Mouse (Mus musculus) layer of hippocampus, postnatal 36 days (tissue): ENCODE data around the gene Tpi1. TPM values are rescaled to one million over a fixed set of nuclear protein-coding genes. Genes with fewer than 3 reads are reported as not detected.
"Not testable (repeated sequence)": the region's sequence is repeated elsewhere in the genome, so short reads cannot be mapped to it uniquely, and the experiment has no call there.

Source experiments
- DNase-seq, 2 experiments: peaks; one replicate each; pipeline ENCODE4 v3.0.0; 2022
- total RNA-seq, 2 experiments: library from RNA; stranded (reverse); gene quantifications; 2 replicates each; pipeline ENCODE4 v1.2.3; 2021

Tpi1 gene
- total RNA-seq, 2 experiments from 2014 or later = 731 to 778 TPM

DNA sequence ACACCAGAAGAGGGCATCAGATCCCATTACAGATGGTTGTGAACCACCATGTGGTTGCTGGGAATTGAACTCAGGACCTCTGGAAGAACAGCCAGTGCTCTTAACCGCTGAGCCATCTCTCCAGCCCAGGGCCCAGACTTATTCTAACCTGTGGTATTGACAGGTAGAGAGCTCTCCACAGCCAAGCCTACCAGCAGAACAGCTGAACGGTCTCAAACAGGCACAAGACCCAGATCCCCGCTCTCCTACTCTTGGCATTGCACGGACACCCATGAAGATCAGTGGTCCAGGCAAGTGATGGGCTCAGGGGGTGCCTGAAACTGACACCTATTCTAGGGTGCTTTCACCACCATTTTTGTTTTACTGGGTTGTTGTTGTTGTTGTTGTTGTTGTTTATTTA is 17.1 kb upstream of the Tpi1 start:
- DNase-seq = not testable (repeated sequence)

DNA sequence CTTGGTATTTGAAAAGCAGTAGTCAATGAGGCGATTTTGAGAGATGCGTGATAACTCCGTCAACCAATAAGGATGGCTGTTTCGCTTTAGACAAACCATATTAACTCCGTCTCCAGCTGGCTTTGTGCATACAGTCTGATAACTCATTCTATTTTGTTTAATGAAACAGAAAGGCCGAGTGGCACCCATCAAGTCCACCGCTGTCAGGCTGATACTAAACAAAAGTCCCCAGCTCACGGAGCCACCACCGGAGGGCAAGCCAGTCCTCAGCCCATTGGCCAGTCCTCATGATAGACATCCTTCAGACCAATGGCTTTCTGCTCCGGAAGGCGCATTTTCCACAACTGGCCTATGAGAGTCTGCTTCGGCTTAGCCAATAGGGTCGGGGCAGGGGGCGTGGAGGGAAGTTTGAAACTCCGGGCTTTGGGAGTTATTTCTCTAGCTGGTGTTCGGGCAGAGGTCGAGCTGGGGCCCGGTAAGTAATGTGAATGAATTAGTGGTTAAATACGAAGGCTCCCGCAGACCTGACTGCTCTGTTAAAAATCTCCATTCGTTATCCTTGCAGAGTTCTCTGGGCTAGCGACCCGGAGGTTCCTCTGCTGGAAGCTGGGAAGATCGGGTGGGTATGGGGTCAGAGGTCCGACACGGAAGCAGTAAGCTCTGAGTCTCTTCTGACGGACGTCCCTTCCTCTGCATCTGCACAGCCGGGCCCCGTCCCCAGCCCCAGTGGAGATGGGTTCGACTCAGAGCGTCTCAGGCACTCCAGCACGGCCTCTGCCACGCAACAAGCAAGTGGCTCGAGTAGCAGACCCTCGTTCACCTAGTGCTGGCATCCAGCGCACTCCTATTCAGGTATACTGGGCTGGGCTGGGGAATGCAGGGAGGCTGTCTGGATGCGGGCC is 16.0 kb upstream of the Tpi1 start:
- peak; percentile 89 to 90 for DNase-seq

DNA sequence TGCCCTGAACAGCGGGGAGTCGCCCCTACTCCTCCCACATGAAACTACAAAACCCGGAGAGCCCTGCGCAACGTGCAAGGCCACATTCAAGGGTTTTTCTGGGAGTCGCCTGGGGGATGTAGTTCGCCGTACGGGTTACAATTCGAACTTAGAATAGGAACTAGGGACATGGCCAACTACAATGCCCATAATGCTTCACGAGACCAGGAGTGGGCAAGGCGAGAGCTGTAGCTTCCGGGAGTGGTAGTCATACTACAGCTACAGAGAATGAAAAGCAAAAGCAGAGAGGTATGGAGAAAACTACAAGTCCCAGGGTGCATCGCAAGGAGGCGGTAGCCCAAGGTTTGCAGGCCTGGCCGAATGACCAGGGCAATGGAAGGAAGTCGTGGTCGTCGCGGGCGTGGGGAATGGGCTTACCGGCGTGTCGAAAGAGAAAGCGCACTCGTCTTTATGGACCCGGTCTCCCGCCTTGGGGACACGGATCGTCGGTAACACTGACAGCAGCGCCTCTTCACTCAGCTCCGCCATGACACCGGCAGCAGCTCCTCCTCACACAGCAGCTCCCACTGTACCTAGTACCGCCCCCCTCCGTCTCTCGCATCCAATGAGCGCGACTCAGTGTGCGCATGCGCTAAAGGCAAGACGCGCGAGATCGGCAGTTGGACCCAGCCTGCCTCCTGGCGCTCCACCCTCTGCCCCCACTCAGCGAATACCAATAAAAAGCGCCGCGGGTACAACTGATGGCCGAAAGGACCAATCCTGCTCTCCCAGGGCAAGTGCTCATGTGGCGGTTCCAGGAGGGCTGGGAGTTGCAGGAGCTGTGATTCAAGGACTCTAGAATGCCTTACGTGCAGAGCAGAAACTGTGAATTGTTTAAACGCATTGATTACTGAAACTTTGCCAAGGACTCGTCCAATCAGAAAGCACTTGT is 15.0 kb upstream of the Tpi1 start, which contains the start of the genes Usp5 and Cdca3:
Usp5 (minus strand) TSS at position 617 of the 931 bp plus-strand sequence.
Cdca3 (plus strand) TSS at position 680 of the 931 bp plus-strand sequence.
- DNase-seq = peak; percentile 98 to 99

DNA sequence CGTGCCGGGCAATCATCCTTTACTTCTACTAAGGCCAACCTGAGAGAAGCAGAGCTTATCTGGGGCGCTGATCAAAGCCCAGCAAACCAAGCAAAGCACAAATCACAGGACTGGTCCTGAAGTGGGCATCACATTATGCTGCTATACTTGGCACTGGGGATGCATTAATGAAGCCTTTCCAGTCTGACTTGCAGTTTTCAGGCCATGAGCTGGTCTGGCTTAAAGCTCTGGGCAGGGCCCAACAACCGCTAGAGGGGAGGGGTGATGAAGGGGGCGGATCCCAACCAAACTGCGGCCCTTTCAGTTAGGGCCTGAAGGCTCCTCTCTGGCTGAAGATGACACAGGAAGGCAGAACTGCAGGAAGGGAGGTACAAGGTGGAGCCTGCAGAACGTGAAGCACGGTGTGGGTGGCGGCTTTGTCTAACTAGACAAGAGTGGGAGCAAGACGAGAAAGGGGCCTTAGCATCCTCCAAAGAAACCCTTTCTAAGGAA is 14.1 kb upstream of the Tpi1 start:
- DNase-seq = peak in 1 of 2 experiments; percentile 28

DNA sequence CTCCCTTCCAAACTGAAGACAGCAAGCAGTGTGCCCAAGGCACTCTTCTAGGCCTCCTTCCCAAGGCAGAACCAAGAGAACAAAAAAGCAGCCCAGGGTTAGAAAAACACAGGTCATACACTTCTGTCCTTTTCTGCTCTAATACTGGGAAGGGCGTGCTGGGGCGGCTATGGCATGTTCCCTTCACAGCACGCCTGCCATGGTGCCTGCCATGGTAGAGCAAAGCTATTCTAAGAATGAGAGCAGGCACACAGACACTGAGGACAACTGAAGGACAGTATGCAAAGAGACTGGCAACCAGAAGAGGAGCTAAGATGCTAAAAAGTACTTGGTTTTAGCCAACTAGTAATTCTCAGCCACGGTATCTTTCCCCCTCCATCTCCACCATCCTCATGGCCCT is 8.0 kb upstream of the Tpi1 start:
- DNase-seq = no peak

DNA sequence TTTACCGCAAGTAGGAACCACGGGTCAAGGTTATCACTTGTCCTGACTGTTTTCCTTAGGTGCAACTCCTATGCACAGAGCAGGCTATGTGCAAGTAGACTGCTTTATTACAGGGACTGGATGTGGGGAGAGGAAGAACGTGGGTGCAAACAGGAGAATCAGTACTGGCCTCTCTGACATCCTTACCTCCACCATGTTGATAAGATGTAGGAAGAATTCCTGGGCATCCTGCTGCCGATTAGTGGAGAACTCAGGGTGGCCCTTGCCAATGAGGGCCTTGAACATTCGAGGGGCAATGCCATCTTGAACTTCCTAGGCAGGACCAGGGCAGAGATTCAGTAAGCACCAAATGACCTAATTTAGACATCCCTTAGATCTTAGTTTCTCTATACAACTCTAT is 6.8 kb upstream of the Tpi1 start:
- DNase-seq = no peak

DNA sequence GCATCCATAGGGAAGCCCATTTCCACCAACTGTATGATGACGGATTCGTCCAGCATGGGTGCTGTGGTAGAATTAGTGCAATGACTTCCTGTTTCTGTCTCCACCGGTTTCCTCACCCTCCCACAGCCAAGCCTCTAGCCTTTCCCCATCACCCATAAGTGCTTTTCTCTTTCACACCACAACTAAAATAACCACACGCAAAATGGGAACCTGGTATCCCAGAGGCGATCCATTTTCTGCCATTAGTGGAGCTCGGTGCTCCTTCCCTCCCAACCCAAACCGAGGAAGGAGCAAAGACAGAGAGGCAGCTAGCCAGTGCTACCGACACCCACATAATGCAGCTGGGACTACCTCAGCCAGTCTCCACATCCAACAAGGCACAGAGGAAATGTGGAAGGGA is 3.9 kb upstream of the Tpi1 start:
- DNase-seq = no peak

DNA sequence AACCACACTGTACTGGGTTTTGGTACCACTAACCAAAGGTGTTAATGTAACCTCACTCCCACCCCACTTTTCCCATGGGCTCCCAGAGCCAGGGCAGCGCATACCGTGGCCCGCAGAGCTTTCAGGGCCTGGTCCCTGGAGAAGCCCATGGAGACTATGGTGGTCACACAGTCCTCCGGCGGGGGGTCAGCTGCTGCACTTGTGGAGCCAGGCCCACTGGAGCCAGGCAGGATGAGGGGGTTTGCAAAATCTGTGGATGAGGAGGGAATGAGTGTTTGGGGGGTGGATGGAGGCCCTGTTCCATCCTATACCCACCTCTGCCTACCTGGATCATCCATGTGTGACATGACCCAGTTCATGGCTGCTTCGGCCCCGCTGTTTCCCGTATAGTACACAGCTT is 3.5 kb upstream of the Tpi1 start:
- peak in 1 of 2 experiments; percentile 5 for DNase-seq

DNA sequence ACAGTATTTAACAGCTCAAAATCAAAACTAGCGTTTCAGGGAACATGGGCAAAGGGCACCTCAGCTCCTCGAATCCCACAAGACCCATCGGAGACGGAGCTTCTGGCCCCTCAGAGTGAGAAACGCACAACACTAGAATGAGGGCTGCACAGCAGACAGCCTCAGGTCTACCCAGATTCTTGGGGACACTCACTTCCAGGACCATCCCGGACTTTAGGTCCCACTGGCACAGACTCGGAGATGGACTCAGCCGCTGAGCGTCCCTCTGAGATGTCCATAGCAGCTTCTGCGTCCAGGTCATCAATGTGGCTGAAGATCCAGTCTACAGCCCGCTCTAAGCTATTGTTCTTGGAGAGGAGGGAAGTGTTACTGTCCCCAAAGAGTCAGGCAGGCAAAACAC is 3.0 kb upstream of the Tpi1 start:
- DNase-seq = peak in 1 of 2 experiments; percentile 2

DNA sequence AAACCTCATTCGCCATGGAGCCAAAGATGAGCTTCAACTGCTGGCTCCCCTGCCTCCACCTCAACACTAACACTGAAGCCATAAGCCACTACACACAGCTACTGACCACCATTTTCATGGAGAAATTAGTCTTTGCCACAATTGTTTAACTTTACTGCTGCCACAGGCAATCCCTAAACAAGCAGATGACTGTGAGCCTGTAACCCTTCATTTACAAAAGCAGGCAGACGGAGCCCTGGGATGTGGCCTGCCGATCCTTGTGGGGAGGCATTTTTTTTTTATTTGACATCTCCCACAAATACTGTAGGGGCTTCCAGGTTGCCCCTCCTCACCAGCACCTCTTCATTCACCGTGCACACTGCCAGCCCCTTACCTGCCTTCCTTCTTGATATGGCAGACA is 2.5 kb upstream of the Tpi1 start:
- no peak for DNase-seq

DNA sequence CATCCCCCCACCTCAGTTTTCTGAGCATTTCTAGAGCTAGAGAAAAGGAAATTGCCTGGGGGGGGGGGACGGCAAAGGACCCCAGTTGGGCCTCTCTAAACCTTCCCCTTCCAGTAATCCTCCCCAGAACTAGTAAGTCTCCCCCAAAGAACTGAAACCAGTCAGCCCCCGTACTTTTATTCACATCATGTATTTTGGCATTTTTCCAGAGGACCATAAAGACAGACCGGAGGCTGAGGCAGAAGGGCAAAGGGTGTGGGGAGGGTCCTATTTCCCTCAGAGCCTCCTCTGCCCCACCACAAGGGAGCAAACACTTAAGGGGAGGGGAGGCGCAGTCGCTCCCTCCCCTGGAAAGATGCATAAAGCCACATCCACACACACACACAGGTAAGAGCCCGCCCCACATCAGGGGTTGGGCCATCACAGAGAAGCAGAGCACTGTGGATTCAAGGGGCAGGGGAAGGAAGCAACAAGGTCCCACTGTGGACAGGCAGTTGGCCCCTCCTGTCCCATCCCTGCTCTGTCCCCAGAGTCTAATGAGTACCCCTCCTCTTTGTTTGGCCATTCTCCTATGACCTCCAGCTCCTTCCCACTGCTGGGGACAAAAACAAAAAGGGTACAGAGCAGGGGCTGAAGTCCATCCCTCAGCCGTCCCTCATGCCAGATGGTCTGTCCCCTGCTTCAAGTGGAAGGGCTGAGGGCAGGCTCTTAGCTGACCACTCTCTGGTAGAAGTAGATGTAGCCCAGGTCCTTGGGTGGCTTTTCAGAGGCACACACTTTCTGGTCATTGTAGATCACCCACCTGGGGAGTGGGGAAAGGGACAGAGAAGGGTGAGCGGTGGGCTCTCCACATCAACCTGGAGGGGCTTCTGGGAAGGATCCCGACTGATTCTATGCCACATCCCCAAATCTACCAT is 1.0 kb upstream of the Tpi1 start:
- no peak for DNase-seq

DNA sequence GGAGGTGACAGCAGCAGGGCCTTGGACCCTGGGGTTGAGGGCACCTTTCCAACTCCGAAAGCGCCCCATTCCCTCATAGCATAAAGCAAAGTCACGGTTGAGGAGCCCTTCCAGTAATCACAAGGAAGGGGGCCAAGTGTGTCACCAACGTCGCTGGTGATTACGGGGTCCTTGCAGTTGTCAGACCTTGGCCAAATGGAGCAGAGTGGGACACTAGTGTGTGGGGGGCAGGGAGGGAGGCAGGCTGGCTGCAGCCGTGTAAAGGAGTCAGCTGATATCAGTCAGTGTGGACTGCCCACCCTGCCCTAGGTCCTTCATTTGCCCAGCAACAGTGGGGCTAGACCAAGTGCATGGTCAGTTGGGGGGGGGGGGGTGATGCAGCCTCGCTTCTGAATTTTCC is 352 bp upstream of the Tpi1 start:
- DNase-seq = peak in 1 of 2 experiments; percentile 45

DNA sequence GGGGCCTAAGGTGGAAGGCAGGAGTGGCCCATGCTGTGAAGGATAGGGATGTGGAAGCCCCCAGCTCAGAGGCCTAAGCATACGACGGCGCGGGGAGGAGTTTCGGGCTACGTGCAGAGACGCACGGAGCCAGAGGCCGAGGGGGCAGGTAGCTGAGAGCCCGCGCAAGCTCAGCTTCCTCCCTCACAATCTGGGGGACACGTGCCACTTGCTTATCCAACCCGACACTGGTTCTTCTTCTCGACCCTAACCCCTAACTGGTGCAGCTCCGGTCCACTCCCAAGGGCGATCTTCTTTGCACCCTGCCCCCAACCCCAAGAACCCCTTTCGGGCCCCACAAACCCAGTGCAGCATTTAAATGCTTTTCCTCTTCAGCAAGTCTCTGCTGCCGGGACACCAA is 600 bp downstream of the Tpi1 start:
- peak; percentile 68 to 74 for DNase-seq

DNA sequence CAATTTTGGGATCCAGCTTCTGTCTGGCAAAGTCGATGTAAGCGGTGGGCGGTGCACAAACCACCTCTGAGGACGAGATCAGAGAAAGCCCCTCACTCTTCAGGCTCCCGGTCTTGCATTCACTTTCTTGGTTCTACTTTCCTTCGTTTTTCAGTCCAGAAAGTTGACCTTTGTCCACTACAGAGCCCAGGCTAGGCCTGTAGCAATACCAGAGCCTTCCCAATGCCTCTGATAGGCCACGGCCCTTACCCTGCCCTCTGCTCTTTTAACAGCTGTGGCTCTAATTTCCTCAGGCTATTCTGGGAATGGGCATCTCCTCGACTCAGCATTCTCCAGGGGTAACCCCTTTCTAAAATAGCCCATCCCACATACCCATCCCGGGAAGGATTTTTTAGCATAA is 1.2 kb downstream of the Tpi1 start:
- no peak for DNase-seq

DNA sequence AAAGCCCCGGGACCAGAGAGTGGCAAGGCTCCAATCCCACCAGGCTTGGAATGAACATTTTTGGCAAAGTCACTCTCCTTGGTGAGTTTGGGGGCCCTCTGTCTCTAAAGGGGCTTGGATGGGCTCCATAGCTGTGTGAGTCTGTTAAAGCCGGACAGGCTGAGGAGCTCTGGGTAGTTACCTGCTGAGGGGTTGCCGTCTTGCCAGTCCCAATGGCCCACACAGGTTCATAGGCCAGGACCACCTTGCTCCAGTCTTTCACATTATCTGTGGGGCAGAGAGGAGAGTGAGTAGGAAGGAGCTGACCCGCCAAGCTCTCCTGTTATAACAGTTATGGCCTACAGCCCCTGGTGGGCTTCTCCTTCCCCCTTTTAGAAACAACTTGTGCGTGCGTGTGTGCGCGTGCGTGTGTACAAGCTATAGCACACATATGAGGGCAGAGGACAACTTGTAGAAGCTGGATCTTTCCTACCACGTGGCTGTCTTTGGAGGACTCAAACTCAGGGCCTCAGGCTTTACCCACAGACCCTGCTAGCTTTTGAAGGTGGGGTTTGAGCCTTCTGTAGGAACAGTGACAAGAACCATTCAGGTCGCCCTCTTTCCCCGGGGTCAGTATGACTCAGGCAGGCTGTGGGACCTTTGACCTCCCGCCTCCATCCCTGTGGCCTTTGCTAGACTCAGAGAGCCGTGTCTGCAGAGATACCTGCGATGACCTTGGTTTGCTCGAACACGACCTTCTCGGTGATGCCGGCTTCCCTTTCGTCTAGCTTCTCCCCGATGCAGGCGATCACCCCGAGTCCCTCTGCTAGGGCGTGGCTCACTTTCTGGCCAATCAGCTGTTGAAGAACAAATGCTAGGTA is 2.2 kb downstream of the Tpi1 start:
- DNase-seq = peak in 1 of 2 experiments; percentile 1

DNA sequence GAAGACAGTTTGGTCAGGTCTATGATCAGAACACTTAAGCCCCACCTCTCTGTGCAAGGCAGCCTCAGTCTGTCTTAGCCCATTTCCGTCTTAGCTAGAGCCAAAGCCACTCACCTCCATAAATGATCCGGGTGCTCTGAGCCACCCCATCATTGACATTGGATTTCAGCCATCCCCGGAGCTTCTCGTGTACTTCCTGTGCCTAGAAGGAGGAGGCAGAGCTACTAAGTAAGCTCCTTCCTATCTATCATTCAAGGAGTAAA is 2.8 kb downstream of the Tpi1 start:
- peak in 1 of 2 experiments; percentile 1 for DNase-seq

DNA sequence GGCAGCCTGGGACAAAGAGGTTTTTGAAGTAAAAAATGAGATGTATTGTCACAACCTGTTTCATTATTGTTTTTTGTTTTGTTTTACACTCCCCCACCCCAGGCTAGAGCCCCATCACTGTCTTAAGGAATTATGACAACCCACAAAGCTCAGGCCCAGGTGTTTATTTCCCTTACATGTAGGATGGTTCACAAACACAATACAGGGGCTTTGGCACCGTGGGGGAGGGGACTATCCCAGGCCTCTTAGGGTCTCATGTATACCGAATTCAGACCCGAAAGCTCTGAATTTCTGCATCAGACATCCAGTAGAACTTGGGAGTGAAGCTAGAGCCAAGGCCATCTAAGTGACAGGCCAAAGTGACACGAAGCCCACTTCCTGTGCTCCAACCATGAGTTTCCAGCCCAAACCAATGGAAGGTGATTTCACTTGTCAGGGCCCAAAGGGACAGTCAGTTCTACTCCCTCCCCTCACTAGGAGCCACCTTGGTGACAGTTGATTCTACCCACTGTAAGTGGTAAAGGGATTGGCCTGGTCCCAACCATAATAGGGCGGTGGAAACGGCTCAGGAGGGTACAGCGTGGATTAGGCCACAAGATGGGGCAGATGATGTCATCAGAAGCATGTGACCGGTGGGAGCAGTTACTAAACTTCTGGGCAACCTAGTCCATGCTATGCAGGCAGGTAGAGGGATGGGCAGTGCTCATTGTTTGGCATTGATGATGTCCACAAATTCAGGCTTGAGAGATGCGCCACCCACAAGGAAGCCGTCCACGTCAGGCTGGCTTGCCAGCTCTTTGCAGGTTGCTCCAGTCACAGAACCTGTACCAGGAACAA is 3.3 kb downstream of the Tpi1 start:
- DNase-seq = not testable (repeated sequence)

DNA sequence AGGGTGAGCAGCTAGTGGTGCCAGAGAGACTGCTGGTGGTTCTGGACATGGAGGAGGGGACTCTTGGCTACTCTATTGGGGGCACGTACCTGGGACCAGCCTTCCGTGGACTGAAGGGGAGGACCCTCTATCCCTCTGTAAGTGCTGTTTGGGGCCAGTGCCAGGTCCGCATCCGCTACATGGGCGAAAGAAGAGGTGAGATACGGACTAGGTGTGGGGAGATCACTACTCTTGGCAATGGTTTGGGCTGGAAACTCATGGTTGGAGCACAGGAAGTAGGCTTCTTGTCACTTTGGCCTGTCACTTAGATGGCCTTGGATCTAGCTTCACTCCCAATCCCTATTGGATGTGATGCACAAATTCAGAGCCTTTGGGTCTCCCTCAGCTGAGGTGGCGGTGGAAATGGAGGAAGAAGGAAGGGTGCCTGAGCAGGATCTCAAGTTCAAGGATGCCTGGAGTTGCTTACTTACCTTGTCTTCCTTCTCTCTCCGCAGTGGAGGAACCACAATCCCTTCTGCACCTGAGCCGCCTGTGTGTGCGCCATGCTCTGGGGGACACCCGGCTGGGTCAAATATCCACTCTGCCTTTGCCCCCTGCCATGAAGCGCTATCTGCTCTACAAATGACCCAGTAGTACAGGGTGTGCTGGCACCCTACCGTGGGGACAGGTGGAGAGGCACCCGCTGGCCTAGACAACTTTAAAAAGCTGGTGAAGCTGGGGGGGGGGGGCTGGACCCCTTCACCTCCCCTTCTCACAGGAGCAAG is 4.1 kb downstream of the Tpi1 start:
- no peak for DNase-seq

DNA sequence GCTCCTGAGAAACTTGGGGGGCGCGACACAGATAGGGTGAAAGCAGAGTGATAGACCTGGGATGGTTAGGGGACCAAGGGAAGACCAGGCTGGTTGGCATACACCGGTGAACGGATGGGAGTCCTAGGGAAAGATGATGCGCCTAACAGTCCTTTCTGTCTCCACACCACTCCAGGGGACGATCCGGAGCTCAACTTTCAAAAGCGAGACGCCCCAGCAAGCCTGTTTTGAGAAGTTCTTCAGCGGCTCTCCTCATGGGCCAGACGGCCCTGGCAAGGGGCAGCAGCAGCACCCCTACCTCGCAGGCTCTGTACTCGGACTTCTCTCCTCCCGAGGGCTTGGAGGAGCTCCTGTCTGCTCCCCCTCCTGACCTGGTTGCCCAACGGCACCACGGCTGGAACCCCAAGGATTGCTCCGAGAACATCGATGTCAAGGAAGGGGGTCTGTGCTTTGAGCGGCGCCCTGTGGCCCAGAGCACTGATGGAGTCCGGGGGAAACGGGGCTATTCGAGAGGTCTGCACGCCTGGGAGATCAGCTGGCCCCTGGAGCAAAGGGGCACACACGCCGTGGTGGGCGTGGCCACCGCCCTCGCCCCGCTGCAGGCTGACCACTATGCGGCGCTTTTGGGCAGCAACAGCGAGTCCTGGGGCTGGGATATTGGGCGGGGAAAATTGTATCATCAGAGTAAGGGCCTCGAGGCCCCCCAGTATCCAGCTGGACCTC is 4.9 kb downstream of the Tpi1 start:
- DNase-seq = peak; percentile 64 to 67
